Mouse (Mus musculus) hindbrain, embryonic 14.5 days (tissue): ENCODE results near the gene Copz2. TPM values are rescaled to one million over a fixed set of nuclear protein-coding genes. Genes with fewer than 3 reads are reported as not detected.
"Not testable (repeated sequence)": the region's sequence is repeated elsewhere in the genome, so short reads cannot be mapped to it uniquely, and the experiment has no call there.

ENCODE experiments used
- ATAC-seq: fragments of 200-750 bp; cut with Nextera tagmentation; 2 replicates; pipeline ENCODE4 v1.8.0; 2017; ENCODE audit warnings: moderate number of reproducible peaks, mild to moderate bottlenecking, moderate TSS enrichment, moderate library complexity; ENCODE audit not compliant: low FRiP score
- DNase-seq: peaks from one replicate; pipeline ENCODE4 v3.0.0-alpha.2; 2015; ENCODE audit warnings: low spot score
- H3K27ac ChIP-seq: fragments of 300-500 bp; sonication (generic); 2 replicates; pipeline ENCODE4 v1.5.1; 2014; ENCODE audit warnings: mild to moderate bottlenecking, moderate library complexity
- H3K27me3 ChIP-seq: fragments of 300-500 bp; sonication (generic); 2 replicates; pipeline ENCODE4 v1.6.1; 2014; ENCODE audit warnings: mild to moderate bottlenecking, low read length, mixed read lengths; ENCODE audit not compliant: control insufficient read depth, insufficient read depth
- H3K36me3 ChIP-seq: fragments of 300-500 bp; sonication (generic); replicated peaks from 2 replicates; pipeline ENCODE4 v1.6.1; 2014; ENCODE audit not compliant: control insufficient read depth, insufficient read depth
- H3K4me1 ChIP-seq: fragments of 300-500 bp; sonication (generic); replicated peaks from 2 replicates; pipeline ENCODE4 v1.6.1; 2014; ENCODE audit warnings: antibody characterized with exemption, low read length, mixed read lengths; ENCODE audit not compliant: control insufficient read depth, insufficient read depth
- H3K4me2 ChIP-seq: fragments of 300-500 bp; sonication (generic); replicated peaks from 2 replicates; pipeline ENCODE4 v1.6.1; 2014; ENCODE audit warnings: mild to moderate bottlenecking, moderate library complexity
- H3K4me3 ChIP-seq: fragments of 300-500 bp; sonication (generic); replicated peaks from 2 replicates; pipeline ENCODE4 v1.5.1; 2014; ENCODE audit warnings: mild to moderate bottlenecking, low read length
- H3K9ac ChIP-seq: fragments of 300-500 bp; sonication (generic); 2 replicates; pipeline ENCODE4 v1.6.1; 2014
- H3K9me3 ChIP-seq: fragments of 300-500 bp; sonication (generic); 2 replicates; pipeline ENCODE4 v1.6.1; 2016; ENCODE audit warnings: low read length; ENCODE audit not compliant: control insufficient read depth
- WGBS: fragments of 180-500 bp; shearing (Covaris S2); extraction: QIAGEN DNeasy Blood & Tissue Kit; methylation state at CpG from one replicate; pipeline ENCODE4 v1.1.7; 2014; 5-methylcytosine and 5-hydroxymethylcytosine counted together
- polyA plus RNA-seq: library from polyadenylated mRNA; unstranded; fragments of >200 nt; fragmentation: Nextera tagmentation; extraction: Ambion mirVana; gene quantifications from 2 replicates; pipeline ENCODE4 v1.2.1, GENCODE M21; 2014

Gene Copz2
- polyA plus RNA-seq, 1 experiment from 2014 or later, result 29.7 TPM

- not testable (repeated sequence) for H3K9ac ChIP-seq, H3K4me3 ChIP-seq, H3K36me3 ChIP-seq, ATAC-seq, H3K4me1 ChIP-seq, DNase-seq, H3K27ac ChIP-seq, H3K9me3 ChIP-seq
- Histone ChIP-seq H3K27me3 (peaks cover 11% of the 10 kb centered on the region), H3K4me2 (peak overlapping the region; percentile 60)
- WGBS, result 67% methylated on average over 5 of the region's 5 CpGs
Measured at GRCm38 (mm10) chr11:96849145-96849544, 525 bp upstream of the Copz2 start.

GRCm38 (mm10) chr11:96857446-96857845, 7.8 kb downstream of the Copz2 start:
- 85% methylated on average over 5 of the region's 5 CpGs for WGBS
- H3K9ac ChIP-seq, result no peak overlapping the region
- H3K4me1 ChIP-seq, result peaks cover 15% of the 10 kb centered on the region
- H3K9me3 ChIP-seq, result no peaks in the 10 kb centered on the region
- H3K27me3 ChIP-seq, result no peaks in the 10 kb centered on the region
- no peak overlapping the region for H3K4me2 ChIP-seq
- no peak overlapping the region for H3K4me3 ChIP-seq
- ATAC-seq, result no peak
- no peaks in the 10 kb centered on the region for H3K36me3 ChIP-seq
- no peak overlapping the region for H3K27ac ChIP-seq
- no peak for DNase-seq

- Histone ChIP-seq H3K9me3 (no peaks in the 10 kb centered on the region), H3K36me3 (no peaks in the 10 kb centered on the region), H3K4me3 (no peak overlapping the region), H3K4me2 (no peak overlapping the region), H3K4me1 (peaks cover 33% of the 10 kb centered on the region), H3K27ac (no peak overlapping the region), H3K9ac (no peak overlapping the region), H3K27me3 (no peaks in the 10 kb centered on the region)
- 87% methylated on average over 4 of the region's 4 CpGs for WGBS
- ATAC-seq (no peak), DNase-seq (no peak)
Measured at GRCm38 (mm10) chr11:96859635-96860034, 10.0 kb downstream of the Copz2 start.

- no peaks in the 10 kb centered on the region for H3K27me3 ChIP-seq
- H3K27ac ChIP-seq, result no peak overlapping the region
- ATAC-seq (no peak), DNase-seq (peak; percentile 85)
- H3K9ac ChIP-seq, result no peak overlapping the region
- no peak overlapping the region for H3K4me3 ChIP-seq
- H3K9me3 ChIP-seq, result no peaks in the 10 kb centered on the region
- no peaks in the 10 kb centered on the region for H3K36me3 ChIP-seq
- no peak overlapping the region for H3K4me2 ChIP-seq
- H3K4me1 ChIP-seq, result peaks cover 33% of the 10 kb centered on the region
- WGBS, result 7% methylated on average over 8 of the region's 8 CpGs
Measured at GRCm38 (mm10) chr11:96860564-96860963, 10.9 kb downstream of the Copz2 start.

- peak; percentile 41 for ATAC-seq
- H3K27me3 ChIP-seq, result no peaks in the 10 kb centered on the region
Measured at GRCm38 (mm10) chr11:96861446-96861845, 11.8 kb downstream of the Copz2 start.

GRCm38 (mm10) chr11:96861878-96862289, 12.2 kb downstream of the Copz2 start:
- Histone ChIP-seq H3K36me3 (no peaks in the 10 kb centered on the region), H3K9me3 (no peaks in the 10 kb centered on the region), H3K4me3 (peak overlapping the region; percentile 43), H3K4me2 (peak overlapping the region; percentile 87), H3K4me1 (peaks cover 33% of the 10 kb centered on the region), H3K27me3 (no peaks in the 10 kb centered on the region), H3K27ac (0 out of 2 replicates have a peak overlapping the region, but pooled peaks have one; percentile 63), H3K9ac (peak overlapping the region; percentile 53)
- WGBS, result under 1% methylated on average over 31 of the region's 31 CpGs
- DNase-seq (peak; percentile 99), ATAC-seq (peak; percentile 86)

More at GRCm38 (mm10) chr11:96861446-96861845, 11.8 kb downstream of the Copz2 start:
- Histone ChIP-seq H3K9me3 (no peaks in the 10 kb centered on the region), H3K9ac (peak overlapping the region; percentile 53), H3K36me3 (no peaks in the 10 kb centered on the region), H3K4me1 (peaks cover 33% of the 10 kb centered on the region), H3K4me2 (peak overlapping the region; percentile 87), H3K4me3 (peak overlapping the region; percentile 43), H3K27ac (0 out of 2 replicates have a peak overlapping the region, but pooled peaks have one; percentile 34)
- WGBS, result 1% methylated on average over 20 of the region's 20 CpGs
- peak; percentile 26 for DNase-seq

GRCm38 (mm10) chr11:96862534-96862933, 12.9 kb downstream of the Copz2 start:
- H3K36me3 ChIP-seq, result no peaks in the 10 kb centered on the region
- 0 out of 2 replicates have a peak overlapping the region, but pooled peaks have one; percentile 20 for H3K9ac ChIP-seq
- H3K27ac ChIP-seq, result peak overlapping the region; percentile 63
- no peak for ATAC-seq
- 59% methylated on average over 12 of the region's 12 CpGs for WGBS
- H3K4me1 ChIP-seq, result peaks cover 33% of the 10 kb centered on the region
- peak overlapping the region; percentile 87 for H3K4me2 ChIP-seq
- no peaks in the 10 kb centered on the region for H3K9me3 ChIP-seq
- H3K4me3 ChIP-seq, result 0 out of 2 replicates have a peak overlapping the region, but pooled peaks have one; percentile 43
- no peak for DNase-seq
- H3K27me3 ChIP-seq, result no peaks in the 10 kb centered on the region

GRCm38 (mm10) chr11:96863206-96863995, 13.7 kb downstream of the Copz2 start:
- DNase-seq (peak; percentile 66), ATAC-seq (peak; percentile 71)
- 13% methylated on average over 25 of the region's 26 CpGs for WGBS
- Histone ChIP-seq H3K36me3 (no peaks in the 10 kb centered on the region), H3K4me3 (no peak overlapping the region), H3K27me3 (no peaks in the 10 kb centered on the region), H3K9me3 (no peaks in the 10 kb centered on the region), H3K27ac (peak overlapping the region; percentile 63), H3K9ac (no peak overlapping the region; the same call in 1 of the 2 replicates), H3K4me1 (peaks cover 33% of the 10 kb centered on the region), H3K4me2 (peak overlapping the region; percentile 37)

GRCm38 (mm10) chr11:96867149-96867548, 17.5 kb downstream of the Copz2 start:
- 10% methylated on average over 5 of the region's 5 CpGs for WGBS
- H3K4me2 ChIP-seq, result no peak overlapping the region
- DNase-seq (peak; percentile 88), ATAC-seq (0 out of 2 replicates have a peak, but pooled peaks have one; percentile 25)
- H3K27me3 ChIP-seq, result no peaks in the 10 kb centered on the region
- H3K4me1 ChIP-seq, result peaks cover 22% of the 10 kb centered on the region
- H3K9ac ChIP-seq, result no peak overlapping the region
- H3K36me3 ChIP-seq, result no peaks in the 10 kb centered on the region
- H3K4me3 ChIP-seq, result no peak overlapping the region
- H3K9me3 ChIP-seq, result no peaks in the 10 kb centered on the region
- no peak overlapping the region for H3K27ac ChIP-seq
